Mouse (Mus musculus): ENCODE results near the gene Cxcl14.

- TF ChIP-seq CTCF (IDR thresholded peaks at IDR 0.05; ENCODE audit: control insufficient read depth, insufficient read depth, low read length) (no peak), POLR2A (IDR thresholded peaks at IDR 0.05; ENCODE audit: borderline replicate concordance, control insufficient read depth, low read depth, low read length) (no peak)
Observed at GRCm38 (mm10) chr13:56305058-56305457, 8.7 kb upstream of the Cxcl14 start.
